Mouse (Mus musculus) stomach, postnatal 0 days (tissue): ENCODE results near the gene Dhtkd1.

Experiments
- CTCF ChIP-seq: IDR thresholded peaks from 2 replicates; pipeline ENCODE4 v1.5.1; 2016; ENCODE audit warnings: antibody characterized with exemption, low read depth, mild to moderate bottlenecking, moderate library complexity
- EP300 ChIP-seq: optimal IDR thresholded peaks from 2 replicates; pipeline ENCODE3; 2016; ENCODE audit warnings: antibody characterized with exemption

DNA sequence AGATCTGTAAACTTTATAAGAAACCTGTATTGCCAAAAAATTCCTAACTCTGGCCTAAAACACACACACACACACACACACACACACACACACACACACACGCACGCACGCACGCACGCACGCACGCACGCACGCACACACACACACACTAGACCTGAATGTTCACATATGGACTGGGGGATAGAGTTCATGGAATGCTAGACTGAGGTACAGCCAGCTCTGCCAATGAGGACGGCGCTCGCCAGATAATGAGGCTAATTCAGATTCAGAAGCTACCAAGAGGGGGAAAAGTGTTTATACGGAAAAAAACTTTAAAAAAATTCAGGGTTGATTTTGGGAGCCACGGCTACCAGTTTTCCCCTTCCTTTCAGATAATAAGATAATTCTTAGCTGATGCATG is 2.7 kb downstream of the Dhtkd1 start:
- no peak for TF ChIP-seq CTCF
- TF ChIP-seq EP300: no peak
